Mouse (Mus musculus): ENCODE measurements at regions not wholly inside any gene's neighbourhood (a gene's known extent, or its start where the extent isn't known, plus 50 kb on each side); places are given as distances from the start of the nearest gene placed in this dataset.
A peak's percentile ranks its signal among the peaks of the same experiment; 100 is the strongest.

DNA sequence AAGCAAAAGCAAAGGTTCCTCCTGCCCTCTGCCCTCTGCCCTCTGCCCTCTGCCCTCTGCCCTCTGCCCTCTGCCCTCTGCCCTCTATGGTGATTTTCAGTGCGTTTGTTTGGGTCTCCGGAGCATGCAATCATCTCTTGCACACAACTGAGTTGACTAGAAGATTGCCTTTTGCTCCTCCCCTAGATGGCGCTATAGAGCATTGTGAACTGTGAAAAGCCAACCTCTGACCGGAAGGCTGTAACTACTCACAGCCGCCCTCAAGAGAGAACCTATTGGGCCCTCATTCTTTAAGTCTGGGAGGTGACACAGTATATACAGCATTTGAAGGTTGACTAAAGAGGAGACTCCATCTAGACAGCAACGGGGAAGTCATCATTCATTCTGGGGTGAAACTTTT, 221.3 kb downstream of the Suds3 start:
- DNase-seq (ENCODE audit: low spot score), result no peak
- no peaks in the 10 kb centered on the region for H3K27me3 ChIP-seq (ENCODE audit: insufficient read depth, poor library complexity, severe bottlenecking)
- 78% methylated on average over 6 of the region's 6 CpGs for WGBS
- no peaks in the 10 kb centered on the region for H3K4me1 ChIP-seq (replicated peaks)
- H3K9me3 ChIP-seq, result 0 out of 2 replicates have a peak, but pooled peaks cover 2% of the 10 kb centered on the region
- no peaks in the 10 kb centered on the region for H3K36me3 ChIP-seq
- H3K4me3 ChIP-seq, result no peak overlapping the region
- H3K27ac ChIP-seq, result no peak overlapping the region

- H3K27me3 ChIP-seq (ENCODE audit: insufficient read depth, poor library complexity, severe bottlenecking), result no peaks in the 10 kb centered on the region
- H3K4me1 ChIP-seq (replicated peaks), result no peaks in the 10 kb centered on the region
- H3K27ac ChIP-seq, result no peak overlapping the region
- no peaks in the 10 kb centered on the region for H3K36me3 ChIP-seq
- no peak for DNase-seq (ENCODE audit: low spot score)
- 0 out of 2 replicates have a peak, but pooled peaks cover 2% of the 10 kb centered on the region for H3K9me3 ChIP-seq
- 86% methylated on average over 13 of the region's 13 CpGs for WGBS
- H3K4me3 ChIP-seq, result no peak overlapping the region
These were observed 223.0 kb downstream of the Suds3 start for GRCm38 (mm10) chr5:116892877-116893276.

- Histone ChIP-seq H3K27me3 (ENCODE audit: insufficient read depth, poor library complexity, severe bottlenecking) (no peaks in the 10 kb centered on the region), H3K4me3 (no peak overlapping the region), H3K9me3 (no peaks in the 10 kb centered on the region), H3K36me3 (no peaks in the 10 kb centered on the region), H3K4me1 (replicated peaks) (peaks cover 11% of the 10 kb centered on the region), H3K27ac (no peak overlapping the region)
- no peak for DNase-seq (ENCODE audit: low spot score)
- WGBS, result 87% methylated on average over 12 of the region's 12 CpGs
These were observed 226.7 kb downstream of the Suds3 start for GRCm38 (mm10) chr5:116889224-116889623.

GRCm38 (mm10) chr5:116886181-116887136, 229.5 kb downstream of the Suds3 start:
- 57% methylated on average over 23 of the region's 23 CpGs for WGBS
- Histone ChIP-seq H3K36me3 (no peaks in the 10 kb centered on the region), H3K4me1 (replicated peaks) (peaks cover 11% of the 10 kb centered on the region), H3K9me3 (no peaks in the 10 kb centered on the region), H3K27ac (0 out of 2 replicates have a peak overlapping the region, but pooled peaks have one; percentile 45), H3K4me3 (no peak overlapping the region), H3K27me3 (ENCODE audit: insufficient read depth, poor library complexity, severe bottlenecking) (no peaks in the 10 kb centered on the region)
- DNase-seq (ENCODE audit: low spot score), result peak; percentile 53

GRCm38 (mm10) chr5:116879761-116880160, 236.2 kb downstream of the Suds3 start:
- Histone ChIP-seq H3K36me3 (no peaks in the 10 kb centered on the region), H3K9me3 (no peaks in the 10 kb centered on the region), H3K4me3 (no peak overlapping the region), H3K4me1 (replicated peaks) (no peaks in the 10 kb centered on the region), H3K27ac (no peak overlapping the region), H3K27me3 (ENCODE audit: insufficient read depth, poor library complexity, severe bottlenecking) (no peaks in the 10 kb centered on the region)
- no peak for DNase-seq (ENCODE audit: low spot score)
- 78% methylated on average over 2 of the region's 2 CpGs for WGBS

DNA sequence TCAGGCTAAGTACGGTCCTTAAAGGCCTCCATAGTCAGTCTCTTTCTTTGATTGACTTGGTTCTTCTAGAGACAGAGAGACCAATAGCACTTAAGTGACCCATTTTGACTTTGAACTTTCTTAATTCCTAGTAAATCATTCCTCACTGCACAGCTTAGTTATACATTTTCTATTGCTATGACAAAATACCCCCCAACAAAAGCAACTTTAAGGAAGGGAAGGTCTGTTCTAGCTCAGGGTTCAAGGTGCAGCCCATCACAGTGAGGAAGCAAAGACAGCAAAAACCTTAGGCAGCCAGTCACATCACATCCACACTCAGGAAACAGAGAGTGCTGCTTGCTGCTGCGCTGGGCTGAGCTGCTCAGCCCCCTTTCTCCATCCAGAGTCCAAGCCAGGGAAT, 241.0 kb downstream of the Suds3 start:
- WGBS, result 78% methylated on average over 2 of the region's 2 CpGs
- Histone ChIP-seq H3K4me3 (no peak overlapping the region), H3K36me3 (no peaks in the 10 kb centered on the region), H3K9me3 (no peaks in the 10 kb centered on the region), H3K4me1 (replicated peaks) (no peaks in the 10 kb centered on the region), H3K27me3 (ENCODE audit: insufficient read depth, poor library complexity, severe bottlenecking) (no peaks in the 10 kb centered on the region), H3K27ac (no peak overlapping the region)
- DNase-seq (ENCODE audit: low spot score), result no peak

DNA sequence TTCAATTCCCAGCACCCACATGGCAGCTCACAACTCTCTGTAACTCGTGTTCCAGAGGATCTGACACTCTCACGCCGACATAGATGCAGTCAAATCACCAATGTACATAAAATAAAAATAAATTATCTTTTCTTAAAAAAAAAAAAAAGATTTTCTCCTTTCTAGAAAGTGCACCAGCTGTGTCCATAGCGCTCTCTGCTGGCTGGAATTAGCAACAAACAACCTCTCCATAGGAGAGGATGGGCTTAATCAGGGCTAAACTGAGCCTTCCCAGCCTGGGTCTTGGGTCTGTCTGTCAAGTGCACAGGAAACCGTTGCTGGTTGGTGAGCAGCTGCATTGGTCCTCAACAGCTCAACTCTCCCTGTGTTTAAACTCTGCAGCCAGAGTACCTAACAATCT, 247.8 kb downstream of the Suds3 start:
- Histone ChIP-seq H3K4me1 (replicated peaks) (no peaks in the 10 kb centered on the region), H3K36me3 (no peaks in the 10 kb centered on the region), H3K27ac (no peak overlapping the region), H3K27me3 (ENCODE audit: insufficient read depth, poor library complexity, severe bottlenecking) (no peaks in the 10 kb centered on the region), H3K9me3 (peaks cover 9% of the 10 kb centered on the region; the same call in 1 of the 2 replicates), H3K4me3 (no peak overlapping the region)
- DNase-seq (ENCODE audit: low spot score), result no peak
- 75% methylated on average over 5 of the region's 5 CpGs for WGBS

DNA sequence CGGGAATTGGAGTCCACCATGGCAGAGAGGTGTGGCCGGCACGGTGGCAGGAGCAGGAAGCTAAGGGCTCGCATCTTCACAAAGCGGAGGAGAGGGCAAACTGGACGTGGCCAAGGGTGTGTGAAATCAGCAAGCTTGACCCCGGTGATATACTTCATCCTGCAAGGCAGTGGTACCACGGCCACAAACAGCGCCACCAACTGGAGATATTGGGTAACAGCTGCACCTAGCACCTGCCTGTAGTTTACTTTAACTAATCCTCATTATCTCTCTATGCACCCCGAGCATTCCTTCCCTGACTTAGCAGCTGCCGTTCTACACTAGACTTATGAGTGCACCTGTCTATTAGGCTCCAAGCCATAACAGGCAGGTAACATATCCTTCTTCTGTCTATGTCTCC, 251.6 kb downstream of the Suds3 start:
- Histone ChIP-seq H3K4me1 (replicated peaks) (no peaks in the 10 kb centered on the region), H3K27ac (no peak overlapping the region), H3K27me3 (ENCODE audit: insufficient read depth, poor library complexity, severe bottlenecking) (no peaks in the 10 kb centered on the region), H3K9me3 (peaks cover 9% of the 10 kb centered on the region; the same call in 1 of the 2 replicates), H3K36me3 (no peaks in the 10 kb centered on the region), H3K4me3 (no peak overlapping the region)
- DNase-seq (ENCODE audit: low spot score), result no peak
- 91% methylated on average over 11 of the region's 11 CpGs for WGBS

DNA sequence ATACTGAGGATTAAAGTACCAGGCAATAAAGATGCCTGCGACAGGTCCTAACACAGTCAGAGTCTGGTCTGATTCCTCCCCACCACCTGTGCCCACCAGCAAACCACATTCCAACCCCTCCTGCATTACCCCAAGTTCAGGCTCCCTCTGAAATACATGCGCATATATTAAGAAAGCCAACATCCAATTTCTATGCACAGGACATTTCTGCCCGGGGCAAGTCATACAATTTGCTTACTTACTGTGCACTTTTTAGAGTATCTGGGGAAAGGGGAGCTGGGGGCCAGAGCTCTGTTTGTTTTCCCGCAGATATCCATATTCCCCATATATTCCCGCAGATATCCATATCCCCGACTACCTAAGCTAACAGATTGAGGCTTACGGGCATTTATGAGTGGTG, 261.1 kb upstream of the Srrm4 start:
- no peaks in the 10 kb centered on the region for H3K27me3 ChIP-seq (ENCODE audit: insufficient read depth, poor library complexity, severe bottlenecking)
- WGBS, result 84% methylated on average over 7 of the region's 7 CpGs
- H3K36me3 ChIP-seq, result no peaks in the 10 kb centered on the region
- H3K4me3 ChIP-seq, result no peak overlapping the region
- no peak overlapping the region for H3K27ac ChIP-seq
- DNase-seq (ENCODE audit: low spot score), result no peak
- no peaks in the 10 kb centered on the region for H3K9me3 ChIP-seq
- H3K4me1 ChIP-seq (replicated peaks), result 0 out of 2 replicates have a peak, but pooled peaks cover 4% of the 10 kb centered on the region

DNA sequence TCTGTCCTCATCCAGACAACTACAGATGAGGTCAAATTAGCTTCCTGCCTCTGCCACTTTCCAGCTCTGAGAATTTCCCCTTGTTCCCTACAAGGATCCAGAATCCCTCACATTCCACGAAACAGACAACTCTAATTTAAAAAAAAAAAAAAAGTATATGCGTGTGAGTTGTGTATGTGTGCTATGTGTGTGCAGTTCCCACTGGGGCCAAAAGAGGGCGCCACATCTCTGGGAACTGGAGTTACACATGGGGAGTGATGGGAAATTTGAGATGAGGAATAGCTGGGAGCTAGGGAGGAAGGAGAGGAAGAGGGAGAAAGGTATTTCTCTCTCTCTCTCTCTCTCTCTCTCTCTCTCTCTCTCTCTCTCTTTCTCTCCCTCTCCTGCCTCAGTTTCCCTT, 240.3 kb upstream of the Srrm4 start:
- Histone ChIP-seq H3K27ac (no peak overlapping the region), H3K36me3 (no peaks in the 10 kb centered on the region), H3K27me3 (ENCODE audit: insufficient read depth, poor library complexity, severe bottlenecking) (no peaks in the 10 kb centered on the region), H3K4me3 (no peak overlapping the region), H3K4me1 (replicated peaks) (no peaks in the 10 kb centered on the region), H3K9me3 (0 out of 2 replicates have a peak, but pooled peaks cover 4% of the 10 kb centered on the region)
- WGBS, result 68% methylated on average over 3 of the region's 3 CpGs
- no peak for DNase-seq (ENCODE audit: low spot score)

- peak; percentile 24 for DNase-seq (ENCODE audit: low spot score)
- H3K36me3 ChIP-seq, result no peaks in the 10 kb centered on the region
- no peaks in the 10 kb centered on the region for H3K27me3 ChIP-seq (ENCODE audit: insufficient read depth, poor library complexity, severe bottlenecking)
- no peak overlapping the region for H3K4me3 ChIP-seq
- H3K27ac ChIP-seq, result no peak overlapping the region
- no peaks in the 10 kb centered on the region for H3K4me1 ChIP-seq (replicated peaks)
- WGBS, result 14% methylated on average over 11 of the region's 11 CpGs
- 0 out of 2 replicates have a peak, but pooled peaks cover 4% of the 10 kb centered on the region for H3K9me3 ChIP-seq
These were observed 238.2 kb upstream of the Srrm4 start for GRCm38 (mm10) chr5:116829771-116830170.

GRCm38 (mm10) chr5:116823260-116823659, 231.6 kb upstream of the Srrm4 start:
- Histone ChIP-seq H3K36me3 (no peaks in the 10 kb centered on the region), H3K4me1 (replicated peaks) (peaks cover 13% of the 10 kb centered on the region), H3K27ac (no peak overlapping the region), H3K4me3 (no peak overlapping the region), H3K27me3 (ENCODE audit: insufficient read depth, poor library complexity, severe bottlenecking) (no peaks in the 10 kb centered on the region), H3K9me3 (no peaks in the 10 kb centered on the region)
- 86% methylated on average over 3 of the region's 3 CpGs for WGBS
- no peak for DNase-seq (ENCODE audit: low spot score)

DNA sequence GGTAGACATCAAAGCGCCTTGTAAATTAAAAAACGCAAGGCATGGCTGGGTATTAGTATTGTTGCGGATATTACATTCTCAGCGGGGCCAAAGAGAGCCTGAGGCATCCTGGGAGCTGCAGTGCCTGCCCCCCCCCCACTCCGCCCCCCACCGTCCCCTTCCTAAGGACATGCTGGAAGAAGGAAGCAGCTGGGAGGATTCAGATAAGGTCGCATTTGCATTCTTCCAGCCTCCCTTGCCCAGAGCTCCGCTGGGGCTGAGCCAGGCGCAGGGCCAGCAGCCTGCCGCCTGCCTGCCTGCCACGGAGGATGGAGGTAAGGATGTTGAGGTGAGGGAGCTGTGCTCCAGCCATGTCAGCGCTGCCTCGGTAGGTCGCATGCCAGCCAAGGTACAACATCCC, 230.5 kb upstream of the Srrm4 start:
- 0 out of 2 replicates have a peak overlapping the region, but pooled peaks have one; percentile 7 for H3K4me3 ChIP-seq
- H3K27me3 ChIP-seq (ENCODE audit: insufficient read depth, poor library complexity, severe bottlenecking), result no peaks in the 10 kb centered on the region
- DNase-seq (ENCODE audit: low spot score), result peak; percentile 33
- no peaks in the 10 kb centered on the region for H3K36me3 ChIP-seq
- peaks cover 13% of the 10 kb centered on the region for H3K4me1 ChIP-seq (replicated peaks)
- WGBS, result 23% methylated on average over 14 of the region's 14 CpGs
- H3K9me3 ChIP-seq, result no peaks in the 10 kb centered on the region
- H3K27ac ChIP-seq, result peak overlapping the region; percentile 62
